ENCODE assay signal across 14 mouse cellular contexts in genomic region chr6:108752395-108752794, GRCm38 (mm10). TPM values are rescaled to one million over a fixed set of nuclear protein-coding genes. Genes with fewer than 3 reads are reported as not detected.
DNase-seq lines count a peak whose midpoint lies in the region; ATAC-seq lines count a peak whose summit lies in the region.
"Had no signal": no experiment of that assay in that cellular context is flagged by ENCODE, and none has a peak within 500 bp of the region (broad histone marks: within the 10 kb centered on the region; RNA-seq: fewer than 3 reads in every experiment).

No protein-coding gene starts in this region.

- peak; percentile 91 for ATAC-seq in frontal cortex, adult (ENCODE audit: low TSS enrichment)
- ATAC-seq: midbrain, embryonic 15.5 days had no signal

- intact Hi-C loops in left cerebral cortex, postnatal 25 days (cut with DNase I): no loop called here

- DNase-seq in frontal cortex, postnatal 14 days (ENCODE audit: low spot score in 2 of 2): no peak
- DNase-seq in thymus, postnatal 0 days (ENCODE audit: low spot score): peak; percentile 20
- no peak for DNase-seq in thymus, postnatal 25 days
- DNase-seq in left cerebral cortex, postnatal 25 days (ENCODE audit: low spot score in 2 of 2): peak; percentile 25 to 87
- no peak for DNase-seq in cerebellum, postnatal 4 days (ENCODE audit: low spot score in 2 of 2)
- DNase-seq in urinary bladder, postnatal 36 days (ENCODE audit: low spot score in 2 of 2): no peak
- no peak for DNase-seq in gastrocnemius, postnatal 25 days
- DNase-seq: adrenal gland, postnatal 36 days; cerebellum, adult 9-10 months; heart, adult 11 months; liver, embryonic 13.5 days; retina, postnatal 1 day had no signal

RNA-seq across cellular contexts. Expression of gene Arl8b, which starts 30.5 kb away (rescaled TPM):
- polyA plus RNA-seq in thymus, postnatal 0 days (2015; fragmentation: Nextera tagmentation; extraction: Ambion mirVana): 60.9 and 75.9 TPM in 2 replicates
- 100 to 1,000 TPM; 208 to 216 TPM for total RNA-seq in left cerebral cortex, postnatal 25 days (2021)
- 10 to 100 TPM; 89.1 to 93.3 TPM for total RNA-seq in gastrocnemius, postnatal 25 days (2021)

Comparison
In these comparisons a context has a peak if more than half of its experiments do, and no peak if none do; other contexts are left out.
1. DNase-seq: peak in thymus, postnatal 0 days (single experiment) and left cerebral cortex, postnatal 25 days (2 of 2); none in frontal cortex, postnatal 14 days (0 of 2), thymus, postnatal 25 days (single experiment), cerebellum, postnatal 4 days (0 of 2), urinary bladder, postnatal 36 days (0 of 2) and gastrocnemius, postnatal 25 days (single experiment).